Mouse (Mus musculus): ENCODE results near the gene Nnat. TPM values are rescaled to one million over a fixed set of nuclear protein-coding genes. Genes with fewer than 3 reads are reported as not detected.

Gene Nnat
- 5,254 and 7,174 TPM in 2 replicates for polyA plus RNA-seq (2015; fragmentation: Nextera tagmentation; extraction: Ambion mirVana)

DNA sequence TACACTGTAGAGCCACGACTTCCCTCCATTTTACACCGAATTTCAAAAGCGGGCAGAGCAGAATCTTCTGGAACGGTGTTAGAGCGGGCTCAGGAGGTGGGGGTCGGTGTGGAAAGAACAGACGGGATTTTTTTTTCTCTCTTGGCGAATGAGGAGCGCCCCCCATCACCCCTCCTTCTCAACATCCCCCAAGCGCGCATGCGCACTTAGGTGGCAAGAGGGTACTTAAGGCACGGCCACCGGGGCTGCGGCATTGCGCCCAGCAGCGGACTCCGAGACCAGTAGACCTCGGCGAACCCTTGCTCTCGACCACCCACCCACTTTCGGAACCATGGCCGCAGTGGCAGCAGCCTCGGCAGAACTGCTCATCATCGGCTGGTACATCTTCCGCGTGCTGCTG is at the start of gene Nnat:
TSS of gene Nnat (plus strand) at position 221 of the 400 bp plus-strand sequence.
- H3K4me2 ChIP-seq (ENCODE audit: low read length) = peak within 1 kb of the TSS; percentile 61
- no peaks in the 10 kb centered on the region for H3K27me3 ChIP-seq (replicated peaks; ENCODE audit: control insufficient read depth, insufficient read depth, low read length)
- H3K4me3 ChIP-seq (replicated peaks; ENCODE audit: low read length) = peak within 1 kb of the TSS; percentile 65
- peak; percentile 64 for ATAC-seq
- H3K36me3 ChIP-seq (ENCODE audit: control insufficient read depth, insufficient read depth) = peaks cover 33% of the 10 kb centered on the region
- peaks cover 26% of the 10 kb centered on the region for H3K4me1 ChIP-seq (replicated peaks; ENCODE audit: control insufficient read depth, insufficient read depth, low read length)
- H3K9ac ChIP-seq (replicated peaks; ENCODE audit: low read depth, low read length) = peak within 1 kb of the TSS; percentile 77
- peak within 1 kb of the TSS; percentile 93 for H3K27ac ChIP-seq (ENCODE audit: low read length)
- H3K9me3 ChIP-seq (ENCODE audit: control insufficient read depth, low read length) = peaks cover 25% of the 10 kb centered on the region
- 38% methylated on average over 27 of the region's 27 CpGs for WGBS

GRCm38 (mm10) chr2:157512859-157513258 is 47.0 kb upstream of the Nnat start:
- no peak for ATAC-seq
- no peak overlapping the region for H3K4me2 ChIP-seq (ENCODE audit: low read length)
- H3K36me3 ChIP-seq (ENCODE audit: control insufficient read depth, insufficient read depth) = no peaks in the 10 kb centered on the region
- WGBS = 79% methylated on average over 9 of the region's 9 CpGs
- no peak overlapping the region for H3K27ac ChIP-seq (ENCODE audit: low read length)
- no peak overlapping the region for H3K4me3 ChIP-seq (replicated peaks; ENCODE audit: low read length)
- H3K4me1 ChIP-seq (replicated peaks; ENCODE audit: control insufficient read depth, insufficient read depth, low read length) = peaks cover 23% of the 10 kb centered on the region
- no peaks in the 10 kb centered on the region for H3K9me3 ChIP-seq (ENCODE audit: control insufficient read depth, low read length)
- H3K9ac ChIP-seq (replicated peaks; ENCODE audit: low read depth, low read length) = no peak overlapping the region
- no peaks in the 10 kb centered on the region for H3K27me3 ChIP-seq (replicated peaks; ENCODE audit: control insufficient read depth, insufficient read depth, low read length)

DNA sequence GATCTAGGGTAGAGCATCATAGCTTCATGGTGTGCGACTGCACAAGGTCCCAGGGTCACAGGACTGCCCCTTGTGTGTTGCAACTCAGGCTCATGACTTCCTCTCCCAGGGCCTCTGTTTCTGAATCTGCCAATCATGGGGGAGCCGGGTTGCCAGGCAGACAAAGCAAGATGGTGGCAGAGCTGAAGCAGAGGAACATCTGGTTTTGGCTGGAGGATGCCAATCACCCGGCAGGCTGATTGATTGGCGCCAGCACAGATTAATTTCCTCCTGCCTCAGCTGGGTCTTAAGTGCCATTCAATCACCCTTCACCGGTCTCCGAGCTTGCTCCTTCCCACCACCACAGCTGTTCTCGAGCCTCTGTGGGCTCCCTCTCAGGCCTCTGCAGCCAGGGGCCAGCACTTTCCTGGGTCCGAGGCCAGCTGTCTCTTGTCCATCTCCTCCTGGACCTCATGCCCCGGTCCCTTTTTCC is 46.1 kb upstream of the Nnat start:
- no peaks in the 10 kb centered on the region for H3K36me3 ChIP-seq (ENCODE audit: control insufficient read depth, insufficient read depth)
- no peak overlapping the region for H3K9ac ChIP-seq (replicated peaks; ENCODE audit: low read depth, low read length)
- no peak overlapping the region for H3K4me3 ChIP-seq (replicated peaks; ENCODE audit: low read length)
- no peak overlapping the region; the same call in 1 of the 2 replicates for H3K27ac ChIP-seq (ENCODE audit: low read length)
- H3K4me1 ChIP-seq (replicated peaks; ENCODE audit: control insufficient read depth, insufficient read depth, low read length) = peaks cover 31% of the 10 kb centered on the region
- ATAC-seq = no peak
- H3K27me3 ChIP-seq (replicated peaks; ENCODE audit: control insufficient read depth, insufficient read depth, low read length) = no peaks in the 10 kb centered on the region
- no peaks in the 10 kb centered on the region for H3K9me3 ChIP-seq (ENCODE audit: control insufficient read depth, low read length)
- H3K4me2 ChIP-seq (ENCODE audit: low read length) = no peak overlapping the region
- WGBS = 15% methylated on average over 9 of the region's 9 CpGs

DNA sequence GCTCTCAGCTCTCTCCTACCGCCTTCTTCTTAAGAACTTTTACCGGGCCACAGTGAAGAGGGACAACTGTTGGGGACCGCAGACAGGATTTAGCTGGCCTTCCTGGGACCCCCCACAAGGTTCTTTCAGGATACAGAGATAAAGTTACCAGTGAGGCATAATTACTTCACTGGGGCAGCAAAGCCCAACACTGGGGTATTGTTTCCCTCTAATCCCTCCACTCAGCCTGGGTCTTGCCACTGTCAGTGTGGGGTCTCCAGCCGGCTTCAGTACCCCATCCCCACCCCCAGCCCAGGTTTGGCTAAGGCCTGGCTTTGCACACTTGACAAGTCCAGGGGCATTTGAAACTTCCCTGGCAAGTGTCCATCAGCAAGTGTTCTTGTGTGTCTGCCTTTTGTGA is 45.5 kb upstream of the Nnat start:
- Histone ChIP-seq H3K9me3 (ENCODE audit: control insufficient read depth, low read length) (no peaks in the 10 kb centered on the region), H3K36me3 (ENCODE audit: control insufficient read depth, insufficient read depth) (no peaks in the 10 kb centered on the region), H3K9ac (replicated peaks; ENCODE audit: low read depth, low read length) (no peak overlapping the region), H3K27me3 (replicated peaks; ENCODE audit: control insufficient read depth, insufficient read depth, low read length) (no peaks in the 10 kb centered on the region), H3K4me1 (replicated peaks; ENCODE audit: control insufficient read depth, insufficient read depth, low read length) (peaks cover 31% of the 10 kb centered on the region), H3K27ac (ENCODE audit: low read length) (no peak overlapping the region), H3K4me2 (ENCODE audit: low read length) (no peak overlapping the region), H3K4me3 (replicated peaks; ENCODE audit: low read length) (no peak overlapping the region)
- ATAC-seq = no peak
- WGBS = 9% methylated on average over 4 of the region's 4 CpGs

- WGBS = 29% methylated on average over 6 of the region's 6 CpGs
- Histone ChIP-seq H3K9ac (replicated peaks; ENCODE audit: low read depth, low read length) (no peak overlapping the region), H3K27me3 (replicated peaks; ENCODE audit: control insufficient read depth, insufficient read depth, low read length) (no peaks in the 10 kb centered on the region), H3K4me1 (replicated peaks; ENCODE audit: control insufficient read depth, insufficient read depth, low read length) (peaks cover 43% of the 10 kb centered on the region), H3K4me3 (replicated peaks; ENCODE audit: low read length) (no peak overlapping the region), H3K36me3 (ENCODE audit: control insufficient read depth, insufficient read depth) (no peaks in the 10 kb centered on the region), H3K9me3 (ENCODE audit: control insufficient read depth, low read length) (no peaks in the 10 kb centered on the region), H3K27ac (ENCODE audit: low read length) (no peak overlapping the region), H3K4me2 (ENCODE audit: low read length) (no peak overlapping the region)
- no peak for ATAC-seq
Observed at GRCm38 (mm10) chr2:157517526-157517925, 42.4 kb upstream of the Nnat start.

DNA sequence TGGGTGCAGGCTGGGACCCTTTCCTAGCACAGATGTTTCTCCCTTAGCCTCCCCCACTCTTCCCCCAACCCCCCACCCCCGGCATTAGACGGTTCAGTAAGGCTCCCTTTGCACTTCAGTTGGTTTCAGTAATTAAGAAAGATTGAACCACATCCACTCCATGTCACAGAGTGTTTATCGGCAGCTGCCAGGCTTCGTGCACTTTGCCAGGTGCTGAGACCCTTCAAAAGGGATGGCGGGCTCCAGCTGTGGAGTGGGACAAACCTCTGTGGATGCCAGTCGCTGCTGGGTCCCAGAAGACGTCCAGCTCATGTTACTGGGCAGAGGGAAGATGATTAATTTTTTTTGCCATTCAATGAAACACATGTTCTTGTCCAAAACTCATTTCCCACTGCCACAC is 41.4 kb upstream of the Nnat start:
- no peaks in the 10 kb centered on the region for H3K9me3 ChIP-seq (ENCODE audit: control insufficient read depth, low read length)
- no peak overlapping the region for H3K9ac ChIP-seq (replicated peaks; ENCODE audit: low read depth, low read length)
- no peak overlapping the region for H3K4me2 ChIP-seq (ENCODE audit: low read length)
- peaks cover 37% of the 10 kb centered on the region for H3K4me1 ChIP-seq (replicated peaks; ENCODE audit: control insufficient read depth, insufficient read depth, low read length)
- 41% methylated on average over 7 of the region's 7 CpGs for WGBS
- no peak overlapping the region for H3K4me3 ChIP-seq (replicated peaks; ENCODE audit: low read length)
- H3K27me3 ChIP-seq (replicated peaks; ENCODE audit: control insufficient read depth, insufficient read depth, low read length) = no peaks in the 10 kb centered on the region
- H3K36me3 ChIP-seq (ENCODE audit: control insufficient read depth, insufficient read depth) = no peaks in the 10 kb centered on the region
- H3K27ac ChIP-seq (ENCODE audit: low read length) = no peak overlapping the region
- ATAC-seq = no peak

- WGBS = 79% methylated on average over 6 of the region's 6 CpGs
- Histone ChIP-seq H3K27me3 (replicated peaks; ENCODE audit: control insufficient read depth, insufficient read depth, low read length) (no peaks in the 10 kb centered on the region), H3K4me2 (ENCODE audit: low read length) (no peak overlapping the region), H3K27ac (ENCODE audit: low read length) (no peak overlapping the region; the same call in 1 of the 2 replicates), H3K9me3 (ENCODE audit: control insufficient read depth, low read length) (no peaks in the 10 kb centered on the region), H3K36me3 (ENCODE audit: control insufficient read depth, insufficient read depth) (no peaks in the 10 kb centered on the region), H3K4me3 (replicated peaks; ENCODE audit: low read length) (no peak overlapping the region), H3K4me1 (replicated peaks; ENCODE audit: control insufficient read depth, insufficient read depth, low read length) (peaks cover 27% of the 10 kb centered on the region), H3K9ac (replicated peaks; ENCODE audit: low read depth, low read length) (no peak overlapping the region)
- ATAC-seq = no peak
Observed at GRCm38 (mm10) chr2:157519452-157519851, 40.4 kb upstream of the Nnat start.

DNA sequence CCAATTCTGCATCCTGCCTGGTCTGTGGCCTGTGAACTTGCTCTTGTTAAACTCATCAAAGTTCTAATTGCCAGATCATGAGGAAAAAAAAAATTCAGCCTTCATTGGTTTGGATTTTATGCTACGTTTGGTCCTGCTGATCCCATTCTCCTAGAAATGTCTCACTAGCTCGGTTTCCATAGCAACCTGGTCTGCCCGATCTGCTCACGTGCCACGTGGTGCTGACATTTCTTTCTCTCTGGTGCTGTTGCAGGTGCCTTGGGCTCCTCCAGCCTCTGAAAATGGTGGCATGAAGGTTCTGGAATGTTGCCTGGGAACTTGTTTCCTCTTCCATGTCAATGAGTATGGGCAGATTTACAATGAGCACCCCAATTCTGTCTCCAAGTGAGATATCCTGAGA is 39.4 kb upstream of the Nnat start:
- H3K27ac ChIP-seq (ENCODE audit: low read length) = peak overlapping the region; percentile 58
- H3K9me3 ChIP-seq (ENCODE audit: control insufficient read depth, low read length) = no peaks in the 10 kb centered on the region
- WGBS = 10% methylated on average over 5 of the region's 5 CpGs
- H3K4me2 ChIP-seq (ENCODE audit: low read length) = no peak overlapping the region
- H3K27me3 ChIP-seq (replicated peaks; ENCODE audit: control insufficient read depth, insufficient read depth, low read length) = no peaks in the 10 kb centered on the region
- no peak overlapping the region for H3K4me3 ChIP-seq (replicated peaks; ENCODE audit: low read length)
- no peak overlapping the region for H3K9ac ChIP-seq (replicated peaks; ENCODE audit: low read depth, low read length)
- H3K4me1 ChIP-seq (replicated peaks; ENCODE audit: control insufficient read depth, insufficient read depth, low read length) = peaks cover 30% of the 10 kb centered on the region
- no peaks in the 10 kb centered on the region for H3K36me3 ChIP-seq (ENCODE audit: control insufficient read depth, insufficient read depth)
- ATAC-seq = peak; percentile 79

- H3K27ac ChIP-seq (ENCODE audit: low read length) = no peak overlapping the region
- no peaks in the 10 kb centered on the region for H3K36me3 ChIP-seq (ENCODE audit: control insufficient read depth, insufficient read depth)
- H3K4me2 ChIP-seq (ENCODE audit: low read length) = no peak overlapping the region
- no peak overlapping the region for H3K9ac ChIP-seq (replicated peaks; ENCODE audit: low read depth, low read length)
- no peak overlapping the region for H3K4me3 ChIP-seq (replicated peaks; ENCODE audit: low read length)
- ATAC-seq = no peak
- no peaks in the 10 kb centered on the region for H3K9me3 ChIP-seq (ENCODE audit: control insufficient read depth, low read length)
- no peaks in the 10 kb centered on the region for H3K27me3 ChIP-seq (replicated peaks; ENCODE audit: control insufficient read depth, insufficient read depth, low read length)
- 17% methylated on average over 3 of the region's 3 CpGs for WGBS
- H3K4me1 ChIP-seq (replicated peaks; ENCODE audit: control insufficient read depth, insufficient read depth, low read length) = peaks cover 32% of the 10 kb centered on the region
Observed at GRCm38 (mm10) chr2:157522556-157522955, 37.3 kb upstream of the Nnat start.
